Mouse (Mus musculus) liver, embryonic 16.5 days (tissue): ENCODE data around the gene Cd5. TPM values are rescaled to one million over a fixed set of nuclear protein-coding genes. Genes with fewer than 3 reads are reported as not detected.

Experiments used
- ATAC-seq: fragments of 200-750 bp; cut with Nextera tagmentation; 2 replicates; pipeline ENCODE4 v1.8.0; 2017; ENCODE audit warnings: low read depth, mild to moderate bottlenecking, moderate number of reproducible peaks, moderate library complexity
- H3K27ac ChIP-seq: fragments of 300-500 bp; sonication (generic); 2 replicates; pipeline ENCODE4 v1.5.1; 2014; ENCODE audit warnings: mild to moderate bottlenecking, low read length
- H3K27me3 ChIP-seq: fragments of 300-500 bp; sonication (generic); 2 replicates; pipeline ENCODE4 v1.6.1; 2014; ENCODE audit warnings: low read depth, low read length, mixed read lengths; ENCODE audit not compliant: control insufficient read depth, insufficient read depth
- H3K36me3 ChIP-seq: fragments of 300-500 bp; sonication (generic); 2 replicates; pipeline ENCODE4 v1.6.1; 2014; ENCODE audit warnings: mild to moderate bottlenecking; ENCODE audit not compliant: control insufficient read depth, insufficient read depth
- H3K4me1 ChIP-seq: fragments of 300-500 bp; sonication (generic); 2 replicates; pipeline ENCODE4 v1.6.1; 2014; ENCODE audit warnings: low read depth, low read length, mixed read lengths; ENCODE audit not compliant: control insufficient read depth
- H3K4me2 ChIP-seq: fragments of 300-500 bp; sonication (generic); 2 replicates; pipeline ENCODE4 v1.6.1; 2014; ENCODE audit warnings: low read depth, low read length, mixed read lengths
- H3K4me3 ChIP-seq: fragments of 300-500 bp; sonication (generic); 2 replicates; pipeline ENCODE4 v1.5.1; 2014; ENCODE audit warnings: low read depth, mild to moderate bottlenecking, low read length
- H3K9ac ChIP-seq: fragments of 300-500 bp; sonication (generic); 2 replicates; pipeline ENCODE4 v1.6.1; 2014; ENCODE audit warnings: low read depth, low read length
- H3K9me3 ChIP-seq: fragments of 300-500 bp; sonication (generic); replicated peaks from 2 replicates; pipeline ENCODE4 v1.6.1; 2016; ENCODE audit warnings: low read length; ENCODE audit not compliant: control insufficient read depth
- WGBS: fragments of 180-500 bp; shearing (Covaris S2); extraction: QIAGEN DNeasy Blood & Tissue Kit; methylation state at CpG from one replicate; pipeline ENCODE4 v1.1.7; 2014; ENCODE audit not compliant: insufficient replicate concordance; 5-methylcytosine and 5-hydroxymethylcytosine counted together
- polyA plus RNA-seq: library from polyadenylated mRNA; unstranded; fragments of >200 nt; fragmentation: Nextera tagmentation; extraction: Ambion mirVana; gene quantifications from 2 replicates; pipeline ENCODE4 v1.2.1, GENCODE M21; 2015

Cd5 gene
- polyA plus RNA-seq, 1 experiment from 2014 or later: not detected

- H3K27me3 ChIP-seq: no peaks in the 10 kb centered on the region
- no peak overlapping the region for H3K4me2 ChIP-seq
- H3K27ac ChIP-seq: no peak overlapping the region
- no peak overlapping the region for H3K9ac ChIP-seq
- no peak for ATAC-seq
- peaks cover 13% of the 10 kb centered on the region for H3K36me3 ChIP-seq
- H3K9me3 ChIP-seq: no peaks in the 10 kb centered on the region
- WGBS: 71% methylated on average over 1 of the region's 1 CpGs
- peaks cover 14% of the 10 kb centered on the region for H3K4me1 ChIP-seq
- H3K4me3 ChIP-seq: no peak overlapping the region
Measured at GRCm38 (mm10) chr19:10707881-10708280, 30.9 kb downstream of the Cd5 start.

GRCm38 (mm10) chr19:10707087-10707875, 31.5 kb downstream of the Cd5 start:
- 61% methylated on average over 13 of the region's 13 CpGs for WGBS
- no peaks in the 10 kb centered on the region for H3K9me3 ChIP-seq
- H3K4me1 ChIP-seq: peaks cover 18% of the 10 kb centered on the region
- no peak overlapping the region for H3K4me2 ChIP-seq
- no peak for ATAC-seq
- H3K36me3 ChIP-seq: peaks cover 8% of the 10 kb centered on the region; the same call in 1 of the 2 replicates
- H3K27me3 ChIP-seq: no peaks in the 10 kb centered on the region
- no peak overlapping the region for H3K27ac ChIP-seq
- H3K4me3 ChIP-seq: no peak overlapping the region
- H3K9ac ChIP-seq: no peak overlapping the region

GRCm38 (mm10) chr19:10703470-10703869, 35.3 kb downstream of the Cd5 start:
- Histone ChIP-seq H3K36me3 (no peaks in the 10 kb centered on the region), H3K9me3 (no peaks in the 10 kb centered on the region), H3K4me1 (peaks cover 40% of the 10 kb centered on the region), H3K9ac (no peak overlapping the region), H3K4me3 (no peak overlapping the region), H3K27me3 (no peaks in the 10 kb centered on the region), H3K27ac (no peak overlapping the region), H3K4me2 (no peak overlapping the region)
- 55% methylated on average over 8 of the region's 8 CpGs for WGBS
- ATAC-seq: no peak

- Histone ChIP-seq H3K27ac (no peak overlapping the region), H3K4me3 (no peak overlapping the region), H3K36me3 (no peaks in the 10 kb centered on the region), H3K4me2 (no peak overlapping the region), H3K9ac (no peak overlapping the region), H3K4me1 (peaks cover 53% of the 10 kb centered on the region), H3K9me3 (no peaks in the 10 kb centered on the region), H3K27me3 (no peaks in the 10 kb centered on the region)
- ATAC-seq: no peak
- WGBS: 69% methylated on average over 8 of the region's 8 CpGs
Measured at GRCm38 (mm10) chr19:10702125-10702524, 36.7 kb downstream of the Cd5 start.

- no peak overlapping the region for H3K4me2 ChIP-seq
- H3K36me3 ChIP-seq: no peaks in the 10 kb centered on the region
- no peaks in the 10 kb centered on the region for H3K9me3 ChIP-seq
- H3K4me3 ChIP-seq: no peak overlapping the region
- no peak for ATAC-seq
- H3K27ac ChIP-seq: no peak overlapping the region
- no peaks in the 10 kb centered on the region for H3K27me3 ChIP-seq
- peaks cover 56% of the 10 kb centered on the region for H3K4me1 ChIP-seq
- no peak overlapping the region for H3K9ac ChIP-seq
- WGBS: 60% methylated on average over 6 of the region's 6 CpGs
Measured at GRCm38 (mm10) chr19:10701013-10701726, 37.6 kb downstream of the Cd5 start.

GRCm38 (mm10) chr19:10699851-10700250, 39.0 kb downstream of the Cd5 start:
- Histone ChIP-seq H3K9me3 (no peaks in the 10 kb centered on the region), H3K27ac (peak overlapping the region; percentile 57; the same call in 1 of the 2 replicates), H3K4me3 (no peak overlapping the region), H3K4me1 (peaks cover 67% of the 10 kb centered on the region), H3K4me2 (peak overlapping the region; percentile 22), H3K9ac (peak overlapping the region; percentile 30), H3K36me3 (no peaks in the 10 kb centered on the region), H3K27me3 (no peaks in the 10 kb centered on the region)
- peak; percentile 63 for ATAC-seq
- 16% methylated on average over 9 of the region's 9 CpGs for WGBS

- no peaks in the 10 kb centered on the region for H3K36me3 ChIP-seq
- H3K9me3 ChIP-seq: no peaks in the 10 kb centered on the region
- H3K9ac ChIP-seq: no peak overlapping the region; the same call in 1 of the 2 replicates
- H3K27me3 ChIP-seq: no peaks in the 10 kb centered on the region
- peak; percentile 14; the same call in 1 of the 2 replicates for ATAC-seq
- H3K27ac ChIP-seq: peak overlapping the region; percentile 78
- H3K4me1 ChIP-seq: peaks cover 66% of the 10 kb centered on the region
- H3K4me2 ChIP-seq: peak overlapping the region; percentile 15; the same call in 1 of the 2 replicates
- no peak overlapping the region for H3K4me3 ChIP-seq
- WGBS: 27% methylated on average over 9 of the region's 9 CpGs
Measured at GRCm38 (mm10) chr19:10698131-10698991, 40.4 kb downstream of the Cd5 start.

GRCm38 (mm10) chr19:10695801-10696200, 43.0 kb downstream of the Cd5 start:
- peaks cover 68% of the 10 kb centered on the region for H3K4me1 ChIP-seq
- WGBS: 68% methylated on average over 7 of the region's 7 CpGs
- H3K9me3 ChIP-seq: no peaks in the 10 kb centered on the region
- no peak overlapping the region for H3K9ac ChIP-seq
- H3K27me3 ChIP-seq: no peaks in the 10 kb centered on the region
- H3K4me3 ChIP-seq: no peak overlapping the region
- peak overlapping the region; percentile 62 for H3K27ac ChIP-seq
- H3K36me3 ChIP-seq: no peaks in the 10 kb centered on the region
- no peak for ATAC-seq
- H3K4me2 ChIP-seq: no peak overlapping the region
